Mouse (Mus musculus) embryo, embryonic 10 days (tissue): Measurements from ENCODE around the gene Clec16a.

ENCODE experiments used
- DNase-seq: peaks from one replicate; pipeline ENCODE4 v3.0.0-alpha.2; 2015; ENCODE audit warnings: low spot score

Gene Clec16a

DNA sequence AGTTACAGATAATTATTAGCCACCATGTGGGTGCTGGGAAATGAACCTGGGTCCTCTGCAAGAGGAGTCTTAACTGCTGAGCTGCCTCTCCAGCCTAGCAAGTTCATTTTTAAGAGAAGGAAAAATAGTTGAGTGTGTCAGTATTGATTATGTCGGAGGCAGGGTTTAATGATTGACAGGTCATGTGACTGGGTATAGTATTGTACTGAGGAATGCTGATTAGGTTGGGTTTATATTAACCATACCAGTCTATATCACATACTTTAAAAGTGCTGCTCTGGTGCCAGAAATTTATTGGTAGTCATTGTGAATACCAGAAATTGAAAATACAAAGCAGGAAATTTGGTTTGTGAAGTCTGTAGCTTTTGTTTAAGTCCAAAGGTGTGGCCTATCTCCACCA lies 130.5 kb downstream of the Clec16a start:
- DNase-seq: no peak

DNA sequence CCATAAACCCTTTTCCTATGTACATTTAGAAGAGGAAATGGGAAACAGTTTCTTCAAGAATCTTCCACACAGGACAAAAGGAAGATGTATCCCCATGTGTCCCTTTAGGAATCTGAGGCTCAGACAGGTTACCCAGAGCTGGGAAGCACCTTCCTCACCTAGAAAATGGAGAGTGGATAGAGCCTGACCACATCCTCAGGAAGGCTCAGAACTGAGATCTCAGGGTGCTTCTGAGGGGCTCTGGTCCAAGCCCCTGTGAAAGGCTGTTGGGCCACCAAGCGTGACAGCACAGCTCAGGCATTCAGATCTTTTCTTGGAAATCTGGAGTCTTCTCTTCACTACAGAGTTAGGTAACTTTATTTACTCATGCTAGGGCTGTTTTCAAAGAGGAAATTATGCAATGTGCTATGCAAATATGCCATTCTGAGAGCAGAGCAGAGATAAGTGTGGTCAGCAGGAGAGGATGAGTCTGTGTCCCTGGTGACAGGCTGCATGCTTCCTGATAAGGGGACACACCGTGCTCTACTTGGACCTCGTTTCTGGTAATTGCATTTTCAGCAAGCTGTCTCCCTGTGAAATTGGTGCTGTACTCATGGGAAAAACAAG lies 131.4 kb downstream of the Clec16a start:
- DNase-seq: no peak

GRCm38 (mm10) chr16:10682521-10682920 lies 137.4 kb downstream of the Clec16a start:
- no peak for DNase-seq

DNA sequence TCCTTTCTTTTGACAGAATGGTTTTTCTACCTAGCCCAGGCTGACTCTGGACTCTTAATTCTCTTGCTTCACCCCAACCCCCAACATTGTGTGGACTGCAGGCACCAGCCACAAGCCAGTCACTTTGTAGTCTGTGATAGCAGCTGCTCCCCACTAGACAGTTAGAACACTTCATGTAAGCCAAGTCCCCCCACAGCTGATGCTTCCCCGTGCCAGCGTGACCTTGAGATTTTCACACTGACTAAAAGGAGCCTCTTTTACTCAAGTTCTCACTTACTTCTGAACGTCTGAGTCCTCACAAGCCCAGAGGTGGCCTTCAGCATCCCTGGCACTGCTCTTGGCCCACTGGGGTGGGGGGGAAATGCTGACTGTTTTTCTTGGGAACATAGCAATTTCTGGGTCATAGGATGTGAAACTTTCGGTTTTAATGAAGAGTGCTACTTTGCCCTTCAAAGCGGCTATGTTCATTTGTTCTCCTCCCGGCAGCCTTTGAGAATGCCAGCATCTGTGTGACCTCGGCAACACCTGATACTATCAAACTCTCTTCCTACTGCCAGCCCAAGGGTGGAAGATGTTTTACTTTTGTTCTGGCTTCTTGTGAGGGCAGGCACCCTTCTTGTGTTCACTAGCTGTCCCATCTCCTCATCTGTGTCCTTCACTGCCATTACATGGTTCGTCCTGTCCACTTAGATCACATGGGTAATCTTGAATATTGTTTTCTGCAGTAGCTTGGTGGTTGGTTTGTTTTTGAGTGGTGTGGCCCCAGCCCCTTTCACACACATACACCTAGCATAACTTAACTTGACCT lies 138.3 kb downstream of the Clec16a start:
- DNase-seq: no peak

GRCm38 (mm10) chr16:10689748-10690318 lies 144.7 kb downstream of the Clec16a start:
- DNase-seq: no peak

DNA sequence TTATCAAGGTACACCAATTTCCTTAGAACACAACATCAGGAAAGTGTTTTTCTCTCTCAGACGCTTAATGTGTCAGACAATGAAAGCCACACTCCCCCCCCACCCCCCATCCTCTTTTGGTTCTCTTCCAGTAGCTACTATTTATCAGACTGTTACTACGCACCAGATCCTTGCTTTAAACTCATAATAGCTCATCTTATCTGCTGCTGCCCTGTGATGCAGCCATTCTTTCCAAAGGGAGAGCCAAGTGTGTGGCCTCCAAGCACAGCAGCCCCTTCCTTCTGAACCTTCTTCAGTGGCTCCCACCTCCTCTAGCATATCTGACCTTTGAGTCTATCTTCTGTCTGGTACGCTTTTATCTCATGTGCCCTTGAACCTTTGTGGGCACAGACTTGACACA lies 145.3 kb downstream of the Clec16a start:
- DNase-seq: no peak

DNA sequence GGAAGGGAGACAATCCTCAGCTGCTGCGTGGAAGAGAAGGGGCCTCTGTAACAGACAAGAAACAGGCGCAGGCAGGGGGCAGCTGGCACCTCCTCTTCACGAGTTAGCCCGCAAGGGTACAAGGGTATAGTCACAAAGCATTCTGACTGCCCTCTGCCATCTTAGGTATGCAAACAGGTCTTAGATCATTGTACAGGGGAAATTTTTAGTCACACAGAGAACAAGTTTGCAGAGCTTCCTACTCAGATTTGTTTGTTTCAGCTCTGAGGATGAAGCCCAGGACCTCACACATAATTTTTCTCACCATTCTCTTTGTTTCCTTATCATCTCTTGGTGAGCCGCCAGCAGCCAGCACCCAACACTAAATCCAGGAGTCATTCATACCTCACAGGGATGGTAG lies 146.6 kb downstream of the Clec16a start:
- no peak for DNase-seq

GRCm38 (mm10) chr16:10692848-10693247 lies 147.7 kb downstream of the Clec16a start:
- no peak for DNase-seq

- DNase-seq: no peak
These were observed 148.3 kb downstream of the Clec16a start for GRCm38 (mm10) chr16:10693424-10693823.

GRCm38 (mm10) chr16:10694414-10694851 lies 149.3 kb downstream of the Clec16a start:
- no peak for DNase-seq

GRCm38 (mm10) chr16:10697861-10698659 lies 152.9 kb downstream of the Clec16a start:
- no peak for DNase-seq

DNA sequence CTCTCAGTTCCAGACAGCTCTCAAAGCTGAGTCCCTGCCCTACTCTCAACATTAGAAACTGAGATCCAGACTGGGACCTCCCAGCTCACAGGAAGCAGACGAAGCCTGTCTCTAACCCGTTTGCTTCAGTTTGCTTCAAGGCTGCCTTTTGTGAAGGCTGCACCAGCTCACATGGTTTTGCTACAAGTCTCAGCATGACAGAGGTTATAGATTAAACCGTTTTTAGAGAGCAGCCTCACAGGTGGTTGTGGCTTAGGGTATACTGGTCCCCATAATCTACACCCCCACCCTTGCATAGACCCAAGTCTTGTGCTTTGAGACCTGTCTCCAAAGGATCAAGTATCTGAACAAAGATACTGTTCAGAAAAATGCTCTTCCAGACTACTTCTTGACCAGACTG lies 154.2 kb downstream of the Clec16a start:
- DNase-seq: no peak

GRCm38 (mm10) chr16:10700160-10700559 lies 155.0 kb downstream of the Clec16a start:
- no peak for DNase-seq

GRCm38 (mm10) chr16:10702399-10702798 lies 157.3 kb downstream of the Clec16a start:
- DNase-seq: peak; percentile 25

DNA sequence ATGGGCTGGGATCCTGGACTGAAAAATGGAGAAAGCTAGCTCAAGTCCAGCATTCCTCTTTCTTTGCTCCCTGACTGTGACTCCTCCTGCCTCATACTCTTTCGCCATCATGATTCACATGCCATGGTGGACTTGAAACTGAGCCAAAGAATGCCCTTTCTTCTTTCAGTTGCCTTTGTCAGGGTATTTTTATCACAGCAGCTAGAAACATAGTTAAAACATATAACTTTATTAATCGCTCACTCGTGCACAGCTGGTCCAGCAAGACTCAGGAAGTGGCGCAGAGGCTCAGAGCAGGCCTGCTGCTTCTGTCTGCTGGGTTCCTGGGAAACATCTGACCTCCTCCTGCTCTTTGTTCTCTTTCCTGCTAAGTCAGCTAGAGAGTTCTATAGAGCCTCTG lies 158.8 kb downstream of the Clec16a start:
- DNase-seq: no peak

- DNase-seq: no peak
These were observed 160.3 kb downstream of the Clec16a start for GRCm38 (mm10) chr16:10705396-10705795.

DNA sequence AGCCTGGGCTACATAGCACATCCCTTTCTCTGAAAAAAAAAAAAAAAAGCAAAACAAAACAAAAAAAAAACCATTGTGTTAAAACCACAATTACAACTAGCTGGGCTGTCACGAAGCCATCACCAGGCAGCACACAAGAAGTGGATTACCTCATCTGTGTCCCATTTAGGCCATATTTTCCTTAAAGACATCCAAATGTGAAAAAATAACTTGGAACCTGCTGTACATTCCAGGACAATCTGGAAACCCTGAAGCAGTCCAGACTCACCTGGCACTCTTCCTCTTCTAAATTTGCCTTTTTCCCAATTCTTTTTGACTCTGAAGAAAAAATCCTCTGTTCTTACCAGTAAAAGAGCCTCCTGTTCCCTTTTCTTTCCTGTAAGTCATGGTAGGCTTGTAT lies 166.4 kb downstream of the Clec16a start:
- DNase-seq: no peak

DNA sequence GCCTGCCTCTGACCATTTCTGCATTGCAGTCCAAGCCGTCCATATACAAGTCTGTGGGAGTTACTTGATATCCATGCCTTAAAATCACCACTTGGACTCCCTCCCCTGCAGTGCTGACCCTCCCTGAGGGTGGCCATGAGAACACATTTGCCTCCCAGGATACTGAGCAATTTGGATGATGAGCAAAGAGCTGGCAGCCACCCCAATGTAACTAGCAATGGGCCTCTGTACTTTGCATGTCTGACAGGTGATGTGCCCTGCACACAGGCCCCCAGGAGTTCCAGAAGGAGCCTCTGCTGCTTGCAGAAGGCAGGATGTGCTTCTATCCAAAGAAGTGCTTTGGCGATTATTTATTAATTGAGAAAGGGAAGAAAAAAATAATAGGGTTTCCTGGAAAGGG lies 167.9 kb downstream of the Clec16a start:
- no peak for DNase-seq

DNA sequence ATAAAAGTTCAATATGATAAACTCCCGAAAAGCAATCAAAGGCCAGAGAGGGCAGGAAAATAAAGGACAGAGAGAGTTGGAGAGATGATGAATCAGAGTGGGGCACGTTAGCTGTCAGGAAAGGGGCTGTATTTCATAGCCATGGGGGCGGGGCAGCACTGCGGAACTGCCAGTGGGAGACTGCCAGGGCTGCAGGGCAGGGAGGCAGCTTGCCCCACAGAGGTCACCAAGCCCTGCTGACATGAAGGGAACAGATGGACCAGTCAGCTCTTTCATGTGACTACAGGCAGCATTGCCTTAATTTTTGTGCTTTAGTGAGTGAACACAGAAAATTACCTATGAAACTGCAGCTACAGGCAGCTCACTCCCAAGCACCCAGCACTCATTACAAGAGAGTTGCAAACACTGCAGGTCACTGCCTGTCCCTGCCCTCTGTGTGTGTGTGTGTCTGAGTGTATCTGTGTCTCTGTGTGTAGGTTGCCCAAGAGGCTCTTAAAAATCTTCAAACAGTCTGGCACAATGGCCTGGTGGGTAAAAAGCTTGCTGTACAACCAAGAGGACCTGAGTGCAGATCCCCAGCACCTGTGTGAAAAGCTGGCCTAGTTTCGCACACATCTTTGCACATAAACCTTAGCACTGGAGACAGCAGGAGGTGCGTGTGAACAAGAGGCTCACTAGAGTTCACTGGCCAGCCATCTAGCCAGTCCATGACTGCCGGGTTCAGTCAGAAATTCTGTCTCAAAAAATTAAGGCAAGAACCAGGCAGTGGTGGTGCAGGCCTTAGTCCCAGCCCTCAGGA lies 168.5 kb downstream of the Clec16a start:
- peak; percentile 74 for DNase-seq

GRCm38 (mm10) chr16:10715211-10715610 lies 170.1 kb downstream of the Clec16a start:
- DNase-seq: no peak

- no peak for DNase-seq
These were observed 170.5 kb downstream of the Clec16a start for GRCm38 (mm10) chr16:10715632-10716031.

GRCm38 (mm10) chr16:10716696-10717095 lies 171.6 kb downstream of the Clec16a start:
- no peak for DNase-seq
